Mouse (Mus musculus): ENCODE results near the gene 1700016H13Rik. TPM values are rescaled to one million over a fixed set of nuclear protein-coding genes. Genes with fewer than 3 reads are reported as not detected.

1700016H13Rik gene
- polyA plus RNA-seq (2012; rRNA removed), result 0.11 and 0.38 TPM in 2 replicates

GRCm38 (mm10) chr5:103655346-103656118, at the start of gene 1700016H13Rik:
Gene 1700016H13Rik (minus strand): TSS chr5:103656010.

DNA sequence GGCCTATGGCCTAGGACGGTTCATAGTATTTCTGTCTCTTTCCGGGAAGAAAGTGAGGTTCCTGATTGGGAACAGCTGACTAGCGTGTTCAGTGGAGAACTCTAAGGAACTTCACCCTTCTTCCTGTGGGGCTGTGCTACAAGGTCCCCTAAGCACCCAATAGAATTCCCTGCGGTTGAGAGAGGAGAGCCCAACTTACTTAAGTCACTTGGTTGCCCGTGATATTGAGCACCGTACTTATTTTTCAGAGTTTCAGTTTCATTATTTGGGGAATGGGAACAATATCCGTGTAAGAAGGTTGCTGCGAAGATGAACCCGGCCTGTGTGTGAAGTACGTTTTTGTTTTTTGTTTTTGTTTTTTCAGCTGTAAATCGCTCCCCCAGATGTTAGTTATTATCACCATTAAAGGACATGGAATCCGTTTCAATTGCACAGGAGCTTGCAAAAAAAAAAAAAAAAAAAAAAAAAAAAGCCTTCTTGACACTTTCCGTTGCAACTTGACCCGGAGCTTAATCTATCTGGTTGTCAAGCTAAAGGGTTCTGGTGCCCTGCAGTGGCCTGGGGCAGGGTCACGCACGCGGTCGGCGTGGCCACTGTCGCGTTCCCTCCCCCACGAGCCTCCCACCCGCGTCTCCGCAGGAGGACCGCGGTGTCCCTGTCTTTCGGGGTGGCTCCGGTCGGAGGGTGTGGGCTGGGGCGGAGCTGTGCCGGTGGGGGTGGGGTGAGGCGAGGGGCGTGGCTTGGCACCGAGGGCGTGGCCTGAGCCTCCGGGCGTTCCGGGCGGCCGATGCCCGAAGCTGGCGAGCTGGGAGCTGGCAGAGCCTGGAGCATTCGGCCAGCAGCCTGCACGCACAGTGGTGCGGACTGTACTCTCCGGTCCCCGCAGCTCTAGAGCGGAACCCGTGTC, 36.1 kb upstream of the 1700016H13Rik start, which contains the start of gene Aff1:
Gene Aff1, plus strand, starts transcription at position 751 of the 907 bp plus-strand sequence.

GRCm38 (mm10) chr5:103629111-103629764, 26.6 kb downstream of the 1700016H13Rik start, which contains the start of gene Slc10a6:
Gene Slc10a6 (minus strand): TSS chr5:103629403.

Other genes starting within 250 kb of the 1700016H13Rik start
- 15.1 and 17.0 TPM in 2 replicates for gene Ptpn13, start 230.8 kb downstream of the 1700016H13Rik start, polyA plus RNA-seq (2012; rRNA removed)
- 0.07 and 0.25 TPM in 2 replicates for gene Slc10a6, start 26.6 kb downstream of the 1700016H13Rik start, polyA plus RNA-seq (2012; rRNA removed)
- gene Aff1, start 36.4 kb upstream of the 1700016H13Rik start, polyA plus RNA-seq (2012; rRNA removed), result 2.0 and 2.6 TPM in 2 replicates

Measured in central nervous system, embryonic 14 days (tissue).